Mouse (Mus musculus) spleen, postnatal 4 days (tissue): Measurements from ENCODE around the gene Abi3bp.

Experiments
- DNase-seq, 2 experiments: peaks; one replicate each; pipeline ENCODE4 v3.0.0; 2022; ENCODE audit warnings: low spot score in 2 of 2

Gene Abi3bp

GRCm38 (mm10) chr16:56503941-56504340 lies 26.3 kb downstream of the Abi3bp start:
- DNase-seq: no peak

DNA sequence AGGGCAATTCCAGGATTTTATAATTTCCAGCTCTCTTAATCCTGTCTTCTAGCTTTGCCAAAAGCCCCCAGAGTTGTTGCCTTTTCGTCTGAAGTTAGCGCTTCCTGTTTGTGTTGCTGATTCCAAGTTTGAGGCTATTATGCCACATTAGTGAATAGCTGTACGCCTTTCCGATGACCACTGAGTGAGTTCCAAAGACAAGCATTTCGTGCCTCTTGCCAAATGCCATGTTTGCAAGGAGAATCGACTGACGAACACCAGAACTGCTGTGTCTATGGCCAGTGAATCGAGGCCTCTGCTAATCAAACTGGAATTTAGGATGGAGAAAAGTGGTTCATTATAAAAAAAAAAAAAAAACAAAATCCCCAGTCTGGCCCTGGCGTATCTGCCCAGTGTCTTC lies 40.3 kb downstream of the Abi3bp start:
- DNase-seq: no peak

GRCm38 (mm10) chr16:56524359-56524758 lies 46.7 kb downstream of the Abi3bp start:
- DNase-seq: no peak

DNA sequence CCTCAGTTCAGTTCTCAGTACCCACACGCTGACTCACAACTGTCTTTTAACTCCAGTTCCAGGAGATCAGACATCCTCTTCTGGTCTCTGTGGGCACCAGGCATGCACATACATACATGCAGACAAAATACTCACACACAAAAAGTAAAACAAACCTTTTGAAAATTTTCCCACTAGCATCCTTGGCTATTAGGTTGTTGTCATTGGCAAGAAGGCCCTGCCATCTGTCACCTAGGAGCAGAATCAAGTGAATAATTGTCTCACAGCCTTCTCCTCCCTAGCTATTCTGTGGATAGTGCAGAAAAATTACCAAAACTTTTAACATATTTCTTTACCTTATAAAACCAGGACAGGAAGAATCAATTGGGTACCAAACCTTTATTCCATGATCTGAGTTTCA lies 48.8 kb downstream of the Abi3bp start:
- no peak for DNase-seq

- no peak for DNase-seq
These were observed 50.5 kb downstream of the Abi3bp start for GRCm38 (mm10) chr16:56528079-56528688.

- no peak for DNase-seq
These were observed 101.9 kb downstream of the Abi3bp start for GRCm38 (mm10) chr16:56579536-56579935.

GRCm38 (mm10) chr16:56593581-56593980 lies 115.9 kb downstream of the Abi3bp start:
- no peak for DNase-seq

- DNase-seq: no peak
These were observed 117.2 kb downstream of the Abi3bp start for GRCm38 (mm10) chr16:56594866-56595265.

DNA sequence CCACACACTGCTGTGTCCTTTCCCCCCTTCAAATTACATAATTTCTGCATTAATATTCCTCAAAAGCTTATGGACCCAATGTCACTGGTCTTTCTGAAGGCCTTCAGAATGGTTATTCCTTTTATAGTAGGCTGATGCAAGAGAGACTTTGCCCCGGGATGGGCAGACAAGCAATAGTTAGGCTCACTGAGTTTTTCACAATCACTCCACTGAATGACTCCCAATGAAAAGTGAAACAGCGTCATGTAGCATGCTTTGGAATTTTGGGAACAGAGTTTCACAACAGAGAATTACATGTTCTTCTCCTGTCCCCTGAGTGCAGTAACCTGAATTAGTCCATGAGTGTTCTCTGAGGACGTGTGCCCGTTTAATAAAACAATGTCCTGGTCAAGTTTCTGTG lies 120.7 kb downstream of the Abi3bp start:
- no peak for DNase-seq

DNA sequence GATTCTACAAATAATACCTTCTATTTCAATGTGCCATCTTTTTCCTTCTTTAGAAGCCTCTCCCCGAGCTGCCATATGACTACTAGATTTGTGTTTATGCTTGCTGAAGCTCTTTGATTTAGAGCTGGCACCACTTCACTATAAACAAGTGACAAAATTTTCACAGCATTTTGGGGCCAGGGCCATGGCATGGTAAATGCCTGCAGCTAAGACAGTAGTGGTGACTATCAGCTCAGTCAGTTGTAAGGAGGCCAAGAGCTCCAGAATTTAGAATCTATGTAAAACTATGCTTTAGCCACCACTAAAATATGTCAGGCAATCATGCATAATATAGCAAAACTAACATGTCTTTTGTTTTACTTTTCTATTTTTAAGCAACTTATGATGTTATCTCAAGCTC lies 124.7 kb downstream of the Abi3bp start:
- DNase-seq: no peak

DNA sequence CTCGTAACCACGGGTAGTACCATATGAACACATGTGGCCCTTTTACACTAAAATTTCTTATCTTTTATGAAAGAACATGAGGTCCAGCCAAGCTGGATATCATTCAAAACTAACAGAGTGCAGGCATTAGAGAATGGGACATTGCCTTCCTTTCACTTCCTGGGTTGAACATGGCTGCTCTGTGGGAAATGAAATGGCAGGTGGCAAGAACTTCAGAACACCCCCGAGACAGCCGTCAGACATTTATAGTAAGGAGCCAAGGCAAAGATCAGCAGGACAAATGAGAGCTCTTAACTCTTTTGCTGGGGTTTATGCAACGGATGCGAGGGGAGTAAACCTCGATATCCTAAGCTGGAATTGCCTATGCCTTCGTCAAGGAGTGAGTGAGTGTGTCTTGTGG lies 132.9 kb downstream of the Abi3bp start:
- DNase-seq: no peak

- DNase-seq: no peak
These were observed 133.6 kb downstream of the Abi3bp start for GRCm38 (mm10) chr16:56611096-56611867.

DNA sequence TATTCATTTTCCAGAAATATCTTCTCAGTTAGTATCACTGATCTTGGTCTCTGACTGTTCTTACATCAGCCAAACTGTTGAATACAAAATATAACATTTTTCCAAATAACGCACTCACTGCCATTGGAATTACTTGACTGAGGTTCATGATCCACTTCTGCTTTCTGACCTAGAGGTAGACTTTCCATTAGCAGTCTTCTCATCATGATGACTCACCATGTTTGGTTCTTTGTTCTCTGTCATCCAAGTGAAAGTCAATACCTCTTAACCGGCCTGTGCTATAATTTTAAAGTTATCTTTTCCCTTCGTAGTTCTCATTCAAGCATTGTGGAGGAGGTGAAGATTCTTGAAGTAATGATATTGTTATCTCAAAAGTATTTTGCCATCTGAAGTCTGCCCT lies 160.9 kb downstream of the Abi3bp start:
- no peak for DNase-seq

- no peak for DNase-seq
These were observed 167.6 kb downstream of the Abi3bp start for GRCm38 (mm10) chr16:56645251-56645650.

DNA sequence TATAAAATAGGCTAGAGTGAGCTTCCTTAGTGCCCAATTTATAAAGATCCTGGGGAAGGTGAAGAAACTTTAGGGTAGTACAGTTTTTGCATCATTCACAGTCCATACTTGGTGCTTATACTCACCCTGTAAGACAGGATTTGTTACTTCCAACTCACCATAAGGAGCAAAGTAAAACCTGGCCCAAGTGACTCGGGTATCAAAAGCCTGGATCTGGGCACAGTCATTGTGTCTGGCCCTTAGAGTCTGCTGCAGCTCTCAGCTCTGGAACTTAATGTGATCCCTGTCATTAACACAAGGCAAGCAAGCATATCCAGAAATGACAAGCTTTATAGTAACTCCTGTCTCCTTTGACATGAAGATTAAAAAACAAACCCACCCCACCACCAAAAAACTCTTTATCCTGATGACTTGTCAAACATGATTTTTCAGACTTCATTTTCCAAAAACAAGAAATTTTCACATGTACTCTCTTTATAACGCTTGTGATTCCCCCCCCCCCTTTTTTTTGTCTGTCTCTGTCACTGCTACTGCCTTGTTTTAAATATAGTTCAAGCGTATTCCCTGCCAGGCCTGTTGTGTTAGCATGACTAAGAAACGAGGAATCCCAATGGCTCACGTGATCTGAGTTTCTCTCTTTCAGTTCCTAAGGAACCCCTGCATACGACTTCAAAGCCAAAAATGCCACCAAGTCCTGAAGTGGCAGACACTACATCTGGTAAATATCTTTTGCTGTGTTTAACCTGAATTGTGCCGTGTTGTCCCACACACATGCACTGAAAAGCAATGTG lies 168.9 kb downstream of the Abi3bp start:
- DNase-seq: no peak

GRCm38 (mm10) chr16:56655193-56655910 lies 177.7 kb downstream of the Abi3bp start:
- DNase-seq: no peak

- no peak for DNase-seq
These were observed 181.2 kb downstream of the Abi3bp start for GRCm38 (mm10) chr16:56658866-56659265.

DNA sequence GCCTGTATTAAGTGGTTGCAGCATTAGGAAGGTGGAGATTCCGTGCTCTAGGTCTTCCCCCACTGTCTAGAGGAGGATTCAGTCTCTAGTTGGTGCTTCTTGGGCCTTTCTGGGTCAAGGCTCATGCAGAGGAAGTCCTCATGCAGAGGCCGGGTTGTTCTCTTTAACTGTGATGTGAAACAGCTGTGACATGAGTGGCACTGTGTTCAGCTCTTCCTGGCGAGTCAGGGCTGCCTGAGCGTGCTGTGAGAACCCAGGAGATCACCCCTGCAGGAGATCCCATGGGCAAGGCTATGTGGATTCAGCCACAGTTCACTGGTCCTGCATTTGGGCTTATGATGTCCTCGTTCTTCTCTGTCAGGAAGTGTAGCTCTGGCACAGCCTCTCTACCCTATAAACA lies 191.8 kb downstream of the Abi3bp start:
- no peak for DNase-seq

- no peak for DNase-seq
These were observed 193.3 kb downstream of the Abi3bp start for GRCm38 (mm10) chr16:56670941-56671340.

DNA sequence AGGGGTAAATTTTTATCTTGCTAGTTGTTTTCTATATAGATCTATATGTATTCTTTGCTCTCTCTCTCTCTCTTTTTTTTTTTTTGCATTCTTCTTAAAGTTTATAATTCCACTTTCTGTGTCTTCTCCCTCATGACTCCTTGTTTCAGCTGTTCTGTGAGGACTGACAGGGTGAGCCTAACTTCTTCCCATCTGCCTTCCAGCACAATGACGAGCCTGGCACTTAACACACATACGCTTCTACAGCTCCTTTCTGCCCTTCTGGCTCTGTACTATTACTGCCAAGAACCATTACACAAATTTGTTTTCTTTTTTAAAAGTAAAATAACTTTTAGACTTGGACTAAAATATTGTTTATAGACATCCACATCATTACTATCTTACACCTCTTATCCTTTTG lies 195.7 kb downstream of the Abi3bp start:
- no peak for DNase-seq

GRCm38 (mm10) chr16:56677146-56677545 lies 199.5 kb downstream of the Abi3bp start:
- DNase-seq: no peak

GRCm38 (mm10) chr16:56681010-56681645 lies 203.4 kb downstream of the Abi3bp start:
- DNase-seq: no peak
